Mouse (Mus musculus) yolk sac, embryonic 10.5 days (tissue): ENCODE results near the gene Crip1.

Experiments used
- DNase-seq: peaks from one replicate; pipeline ENCODE4 v3.0.0-alpha.2; 2017; ENCODE audit warnings: low spot score

Crip1 gene

GRCm38 (mm10) chr12:113146112-113147057 is at the start of gene Crip1:
Gene Crip1, plus strand, starts transcription at chr12:113146316.
- DNase-seq = peak; percentile 79

GRCm38 (mm10) chr12:113097040-113097439 is 49.1 kb upstream of the Crip1 start:
- no peak for DNase-seq

- peak; percentile 32 for DNase-seq
Measured at GRCm38 (mm10) chr12:113097749-113098281, 48.3 kb upstream of the Crip1 start, which contains the start of gene Mta1. Gene Mta1, plus strand, starts transcription at chr12:113098278.

GRCm38 (mm10) chr12:113098530-113099151 is 47.5 kb upstream of the Crip1 start:
- DNase-seq = no peak

GRCm38 (mm10) chr12:113099470-113100237 is 46.5 kb upstream of the Crip1 start:
- no peak for DNase-seq

GRCm38 (mm10) chr12:113100448-113101076 is 45.6 kb upstream of the Crip1 start:
- DNase-seq = no peak

- DNase-seq = no peak
Measured at GRCm38 (mm10) chr12:113101251-113101960, 44.7 kb upstream of the Crip1 start.

- no peak for DNase-seq
Measured at GRCm38 (mm10) chr12:113102461-113102860, 43.7 kb upstream of the Crip1 start.

- DNase-seq = peak; percentile 65
Measured at GRCm38 (mm10) chr12:113103846-113104451, 42.2 kb upstream of the Crip1 start.

- DNase-seq = no peak
Measured at GRCm38 (mm10) chr12:113106386-113106785, 39.7 kb upstream of the Crip1 start.

GRCm38 (mm10) chr12:113107431-113108124 is 38.5 kb upstream of the Crip1 start:
- no peak for DNase-seq

GRCm38 (mm10) chr12:113108528-113109283 is 37.4 kb upstream of the Crip1 start:
- DNase-seq = no peak

GRCm38 (mm10) chr12:113109801-113110200 is 36.3 kb upstream of the Crip1 start:
- no peak for DNase-seq

- DNase-seq = no peak
Measured at GRCm38 (mm10) chr12:113114141-113114540, 32.0 kb upstream of the Crip1 start.

GRCm38 (mm10) chr12:113114856-113115538 is 31.1 kb upstream of the Crip1 start:
- no peak for DNase-seq

GRCm38 (mm10) chr12:113119516-113120410 is 26.4 kb upstream of the Crip1 start:
- peak; percentile 64 for DNase-seq

- DNase-seq = peak; percentile 86
Measured at GRCm38 (mm10) chr12:113124726-113125125, 21.4 kb upstream of the Crip1 start.
